In genomic region chr9:31602707-31603106, GRCm38 (mm10) we compare ENCODE assay signal across 20 mouse cellular contexts.
A peak's percentile ranks its signal among the peaks of the same experiment; 100 is the strongest.
DNase-seq lines count a peak whose midpoint lies in the region; ATAC-seq and TF ChIP-seq lines count a peak whose summit lies in the region.
"Had no signal": no experiment of that assay in that cellular context is flagged by ENCODE, and none has a peak within 500 bp of the region (broad histone marks: within the 10 kb centered on the region; RNA-seq: fewer than 3 reads in every experiment).

No protein-coding gene starts in this region.

- no peak for TF ChIP-seq EP300 in CH12.LX (IDR thresholded peaks at IDR 0.05; ENCODE audit: low read length)

- TF ChIP-seq CTCF in CH12.LX (conservative IDR thresholded peaks at IDR 0.05 in 1 of 2, IDR thresholded peaks at IDR 0.05 in 1 of 2; ENCODE audit: low read depth in 2 of 2, low read length in 2 of 2): no peak

- in situ Hi-C loops in CH12.LX (cut with MboI; ENCODE audit: low pct_ligation_motif_present, low pct_unique_long_range_greater_than_20kb, low sequenced_read_pairs): no loop called here

- no peak overlapping the region for H3K27ac ChIP-seq in CH12.LX (ENCODE audit: insufficient read depth, low read depth)
- H3K27ac ChIP-seq in intestine, embryonic 16.5 days (ENCODE audit: low read length): peak overlapping the region; percentile 32
- no peak overlapping the region for H3K27ac ChIP-seq in stomach, embryonic 16.5 days (ENCODE audit: low read length)
- H3K27ac ChIP-seq: embryonic facial prominence, embryonic 12.5 days; forebrain, embryonic 15.5 days; hindbrain, embryonic 13.5 days; hindbrain, postnatal 0 days had no signal

- ATAC-seq in intestine, embryonic 16.5 days: peak; percentile 92
- peak; percentile 79 for ATAC-seq in stomach, embryonic 16.5 days (ENCODE audit: insufficient read depth, low FRiP score)
- ATAC-seq: forebrain, embryonic 15.5 days; hindbrain, postnatal 0 days had no signal

- peak overlapping the region; percentile 55; the same call in 1 of the 2 replicates for H3K4me2 ChIP-seq in CH12.LX (ENCODE audit: insufficient read depth, low read depth, poor library complexity, severe bottlenecking)
- no peak overlapping the region for H3K4me2 ChIP-seq in intestine, embryonic 16.5 days (ENCODE audit: low read depth, low read length)
- H3K4me2 ChIP-seq in stomach, embryonic 16.5 days (ENCODE audit: low read depth, low read length): no peak overlapping the region
- H3K4me2 ChIP-seq: embryonic facial prominence, embryonic 12.5 days; forebrain, embryonic 15.5 days; hindbrain, embryonic 13.5 days had no signal

- no peak overlapping the region for H3K4me3 ChIP-seq in CH12.LX (replicated peaks in 1 of 3; ENCODE audit: low read depth in 2 of 3, low read length in 2 of 3, poor library complexity in 1 of 3)
- H3K4me3 ChIP-seq in intestine, embryonic 16.5 days (ENCODE audit: low read length): no peak overlapping the region
- no peak overlapping the region for H3K4me3 ChIP-seq in stomach, embryonic 16.5 days (replicated peaks; ENCODE audit: low read length)
- H3K4me3 ChIP-seq: embryonic facial prominence, embryonic 12.5 days; forebrain, embryonic 15.5 days; hindbrain, embryonic 13.5 days had no signal

- H3K79me2 ChIP-seq in CH12.LX (replicated peaks; ENCODE audit: control insufficient read depth, extremely low read depth, insufficient read depth, poor library complexity, severe bottlenecking): no peaks in the 10 kb centered on the region

- dilution Hi-C loops in CH12.LX (cut with MboI; ENCODE audit: extremely low pct_ligation_motif_present, extremely low pct_unique_long_range_greater_than_20kb, low sequenced_read_pairs): no loop called here

- no peaks in the 10 kb centered on the region for H3K27me3 ChIP-seq in CH12.LX (replicated peaks)
- H3K27me3 ChIP-seq in intestine, embryonic 16.5 days (replicated peaks; ENCODE audit: control insufficient read depth, insufficient read depth, low read length): no peaks in the 10 kb centered on the region
- H3K27me3 ChIP-seq in stomach, embryonic 16.5 days (ENCODE audit: control insufficient read depth, insufficient read depth, low read length): no peaks in the 10 kb centered on the region
- H3K27me3 ChIP-seq: embryonic facial prominence, embryonic 12.5 days; forebrain, embryonic 15.5 days; hindbrain, embryonic 13.5 days had no signal

- no peaks in the 10 kb centered on the region for H3K36me3 ChIP-seq in CH12.LX (replicated peaks in 1 of 2; ENCODE audit: control insufficient read depth in 1 of 2, insufficient read depth in 1 of 2, low read length in 1 of 2)
- no peaks in the 10 kb centered on the region for H3K36me3 ChIP-seq in intestine, embryonic 16.5 days (ENCODE audit: control insufficient read depth, insufficient read depth, low read length)
- no peaks in the 10 kb centered on the region for H3K36me3 ChIP-seq in stomach, embryonic 16.5 days (ENCODE audit: control insufficient read depth, insufficient read depth, low read length)
- H3K36me3 ChIP-seq: embryonic facial prominence, embryonic 12.5 days; forebrain, embryonic 15.5 days; hindbrain, embryonic 13.5 days had no signal

- peaks cover 2 to 12% of the 10 kb centered on the region in 2 experiments; a peak in 3 of 4 replicates for H3K4me1 ChIP-seq in CH12.LX (ENCODE audit: control insufficient read depth in 1 of 2, insufficient read depth in 2 of 2)
- H3K4me1 ChIP-seq in intestine, embryonic 16.5 days (ENCODE audit: control insufficient read depth, insufficient read depth, low read length): no peaks in the 10 kb centered on the region
- no peaks in the 10 kb centered on the region for H3K4me1 ChIP-seq in stomach, embryonic 16.5 days (ENCODE audit: control insufficient read depth, insufficient read depth, low read length)
- H3K4me1 ChIP-seq: embryonic facial prominence, embryonic 12.5 days; forebrain, embryonic 15.5 days; hindbrain, embryonic 13.5 days had no signal

- H3K9ac ChIP-seq in CH12.LX (ENCODE audit: insufficient read depth, low read depth): no peak overlapping the region
- no peak overlapping the region for H3K9ac ChIP-seq in intestine, embryonic 16.5 days (ENCODE audit: low read depth, low read length)
- no peak overlapping the region for H3K9ac ChIP-seq in stomach, embryonic 16.5 days (ENCODE audit: low read length)
- H3K9ac ChIP-seq: embryonic facial prominence, embryonic 12.5 days; forebrain, embryonic 15.5 days; hindbrain, embryonic 13.5 days had no signal

- TF ChIP-seq RAD21 in CH12.LX (IDR thresholded peaks at IDR 0.05; ENCODE audit: low read depth, low read length): no peak

- H3K9me3 ChIP-seq in CH12.LX (replicated peaks; ENCODE audit: low read length): no peaks in the 10 kb centered on the region
- H3K9me3 ChIP-seq in intestine, embryonic 16.5 days (ENCODE audit: control insufficient read depth, low read length): no peaks in the 10 kb centered on the region
- H3K9me3 ChIP-seq in stomach, embryonic 16.5 days (replicated peaks; ENCODE audit: control insufficient read depth, low read length): no peaks in the 10 kb centered on the region
- H3K9me3 ChIP-seq: embryonic facial prominence, embryonic 12.5 days; forebrain, embryonic 15.5 days; hindbrain, embryonic 13.5 days had no signal

- peak; percentile 42 for DNase-seq in kidney, adult 9 months
- DNase-seq in kidney, postnatal 4 days: no peak
- no peak for DNase-seq in CH12.LX (ENCODE audit: extremely low read depth)
- DNase-seq in spleen, adult 12 weeks (ENCODE audit: low spot score): no peak
- no peak for DNase-seq in cerebellum, adult 11-12 months
- DNase-seq in natural killer cell, adult 2 months (ENCODE audit: low spot score in 2 of 2): no peak
- DNase-seq: adrenal gland, postnatal 14 days; cerebellum, adult 2 months; cerebellum, postnatal 14 days; embryo, embryonic 11 days; gastrocnemius, postnatal 14 days; heart, postnatal 10 days; heart, postnatal 4 days; kidney, adult 11 months had no signal

- no peak for TF ChIP-seq POLR2A in CH12.LX (IDR thresholded peaks at IDR 0.05; ENCODE audit: low read depth, low read length)

- WGBS in intestine, embryonic 16.5 days: 63% methylated on average over 4 of the region's 4 CpGs
- 66% methylated on average over 4 of the region's 4 CpGs for WGBS in stomach, embryonic 16.5 days

TF ChIP-seq in CH12.LX, 34 proteins besides CTCF, POLR2A, EP300 and RAD21:
- no peak for TF ChIP-seq KAT2A (IDR thresholded peaks at IDR 0.05; ENCODE audit: insufficient replicate concordance, low read length)
- no peak for TF ChIP-seq ZKSCAN1 (IDR thresholded peaks at IDR 0.05; ENCODE audit: borderline replicate concordance, low read depth, low read length)
- TF ChIP-seq USF1 (IDR thresholded peaks at IDR 0.05; ENCODE audit: low read depth, low read length): no peak
- TF ChIP-seq ZNF384 (IDR thresholded peaks at IDR 0.05; ENCODE audit: low read depth, low read length): no peak
- TF ChIP-seq HCFC1 (IDR thresholded peaks at IDR 0.05; ENCODE audit: low read depth, low read length): no peak
- TF ChIP-seq JUN (IDR thresholded peaks at IDR 0.05; ENCODE audit: insufficient read depth, low read depth, low read length): no peak
- no peak for TF ChIP-seq UBTF (IDR thresholded peaks at IDR 0.05; ENCODE audit: low read depth, low read length)
- TF ChIP-seq E2F4 (IDR thresholded peaks at IDR 0.05; ENCODE audit: insufficient replicate concordance, low read depth, low read length): no peak
- TF ChIP-seq NELFE (IDR thresholded peaks at IDR 0.05; ENCODE audit: low read depth, low read length): no peak
- TF ChIP-seq SMC3 (IDR thresholded peaks at IDR 0.05; ENCODE audit: low read depth, low read length): no peak
